Mouse (Mus musculus) left cerebral cortex, adult 11 months (tissue): Measurements from ENCODE around the gene Irak1.
A peak's percentile ranks its signal among the peaks of the same experiment; 100 is the strongest.

Experiments used
- DNase-seq: peaks from one replicate; pipeline ENCODE4 v3.0.0; 2022; ENCODE audit warnings: low spot score

Gene Irak1

DNA sequence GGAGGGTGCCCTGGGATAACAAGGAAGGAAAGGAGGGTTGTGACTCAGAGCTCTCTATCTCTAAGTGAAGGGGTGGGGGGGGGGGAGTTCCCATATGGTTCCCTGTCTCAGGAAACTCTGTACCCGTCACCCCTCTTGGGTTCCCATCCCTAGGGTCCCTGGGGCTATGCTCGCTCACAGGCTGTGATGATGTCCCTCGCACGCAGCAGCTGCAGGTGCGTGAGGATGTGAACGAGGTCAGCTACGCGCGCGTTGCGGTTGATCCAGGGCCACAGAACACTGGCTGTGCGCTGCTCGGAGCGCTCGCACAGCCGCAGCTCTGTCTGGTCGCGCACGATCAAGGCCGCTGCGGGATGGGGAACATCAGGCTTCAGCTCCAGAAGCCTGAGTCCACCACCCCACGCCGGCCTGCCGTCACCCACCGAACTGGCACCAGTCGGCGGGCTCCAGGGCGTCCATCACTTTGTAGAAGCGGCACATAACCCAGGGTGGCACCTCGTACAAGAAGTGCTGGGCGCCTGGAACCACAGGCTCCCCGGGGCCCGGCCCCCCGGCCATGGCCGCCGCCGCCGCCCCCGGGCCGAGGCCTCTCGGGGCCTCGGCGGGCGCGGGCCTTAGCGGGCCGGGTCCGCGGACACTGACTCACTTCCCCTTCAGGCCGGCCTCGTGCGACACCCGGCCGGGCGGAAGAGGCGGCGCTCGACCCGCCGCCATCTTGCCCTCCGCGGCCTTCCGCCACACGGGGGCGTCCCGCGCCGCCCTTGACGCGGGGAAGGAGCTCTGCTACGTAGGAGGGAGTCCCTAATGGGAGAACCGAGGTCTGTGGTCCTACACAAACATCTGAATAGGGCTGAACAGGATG, at the start of gene Irak1:
TSS of gene Irak1 (minus strand) at position 731 of the 862 bp plus-strand sequence.
- peak; percentile 32 for DNase-seq

DNA sequence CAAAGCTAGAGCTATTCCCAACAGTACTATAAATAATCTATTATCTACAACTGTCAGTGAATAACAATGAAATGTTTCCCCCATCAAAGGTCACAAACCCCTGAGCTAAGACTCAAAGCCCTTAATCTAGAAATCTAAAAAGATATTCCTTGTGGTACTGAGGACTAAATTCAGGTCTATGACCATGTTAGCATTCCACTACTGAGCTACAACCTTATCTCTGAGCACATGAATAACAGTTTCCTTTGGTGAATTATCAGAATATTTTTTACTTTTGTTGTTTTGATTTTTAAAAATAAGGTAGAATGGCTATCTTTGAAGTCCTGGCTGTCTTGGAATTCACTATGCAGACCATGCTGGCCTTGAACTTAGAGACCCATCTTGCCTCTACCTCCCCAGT, 47.1 kb upstream of the Irak1 start:
- DNase-seq, result no peak

DNA sequence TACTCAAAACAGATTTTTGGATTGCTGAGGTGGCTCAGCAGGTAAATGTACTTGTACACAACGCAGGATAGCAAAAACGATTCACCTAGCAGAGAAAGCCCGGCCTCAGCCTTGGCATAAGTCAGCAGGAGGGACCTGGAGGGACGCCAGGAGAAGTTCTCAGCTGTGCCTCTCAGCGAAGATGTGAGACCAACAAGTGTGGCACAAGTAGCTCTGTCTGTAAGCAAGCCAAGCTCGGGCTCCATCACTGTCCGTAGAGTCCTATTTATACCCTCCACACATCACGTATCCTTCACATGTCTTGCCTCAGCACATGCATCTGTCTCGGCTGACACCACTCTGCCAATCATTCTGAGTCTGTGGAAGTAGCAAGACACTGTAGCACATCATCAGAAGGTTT, 44.2 kb upstream of the Irak1 start:
- peak; percentile 4 for DNase-seq

- no peak for DNase-seq
Measured at GRCm38 (mm10) chrX:74045107-74045506, 21.4 kb upstream of the Irak1 start.

DNA sequence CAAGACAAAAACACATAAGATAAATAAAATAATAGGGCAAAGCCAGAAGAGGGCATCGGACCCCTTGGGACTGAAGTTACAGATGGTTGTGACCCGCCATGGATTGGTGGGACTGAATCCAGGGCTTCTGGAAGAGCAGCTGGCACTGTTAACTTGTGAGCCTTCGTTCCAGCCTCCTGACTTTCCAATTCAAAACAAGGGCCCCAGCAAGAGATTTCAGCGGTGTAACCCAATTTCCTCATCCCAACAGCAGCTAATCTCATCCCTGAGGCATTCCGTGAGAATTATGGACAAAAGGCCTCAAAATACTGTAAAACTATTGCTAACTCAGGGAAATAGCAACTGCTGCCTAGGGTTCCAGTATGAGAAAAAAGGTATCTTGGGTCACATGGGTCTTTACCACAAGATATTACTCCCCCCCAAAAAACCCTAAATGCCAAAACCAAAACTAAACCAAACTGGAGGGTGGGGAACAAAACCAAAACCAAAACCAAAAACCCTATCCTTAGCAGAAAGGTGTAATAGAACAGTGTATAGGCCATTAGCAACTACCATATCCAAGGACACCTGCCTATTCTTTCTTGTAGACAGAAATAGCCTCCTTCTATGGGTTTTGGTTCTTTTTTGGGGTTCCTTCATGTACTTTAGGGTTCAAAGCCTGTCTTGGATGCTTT, 14.1 kb upstream of the Irak1 start:
- no peak for DNase-seq

DNA sequence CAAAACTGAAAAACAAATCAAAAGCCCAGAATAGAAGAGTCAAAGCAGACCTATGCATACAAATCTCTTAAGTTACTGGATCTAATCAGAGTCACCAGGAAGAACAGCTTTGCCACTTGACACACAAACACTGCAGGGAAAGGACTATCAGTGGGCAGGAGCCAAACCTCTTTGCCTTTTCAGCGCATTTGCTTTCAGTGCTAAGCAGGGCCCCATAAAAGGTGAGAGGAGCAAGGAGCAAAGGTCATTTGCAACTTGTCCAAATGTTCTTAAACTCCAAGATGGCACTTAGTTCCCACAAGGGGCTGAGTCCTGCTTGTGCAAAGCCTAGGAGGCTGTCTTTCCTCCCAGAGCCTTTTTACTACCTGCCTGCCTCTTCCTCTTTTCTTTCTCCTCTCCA, 6.3 kb upstream of the Irak1 start:
- no peak for DNase-seq

DNA sequence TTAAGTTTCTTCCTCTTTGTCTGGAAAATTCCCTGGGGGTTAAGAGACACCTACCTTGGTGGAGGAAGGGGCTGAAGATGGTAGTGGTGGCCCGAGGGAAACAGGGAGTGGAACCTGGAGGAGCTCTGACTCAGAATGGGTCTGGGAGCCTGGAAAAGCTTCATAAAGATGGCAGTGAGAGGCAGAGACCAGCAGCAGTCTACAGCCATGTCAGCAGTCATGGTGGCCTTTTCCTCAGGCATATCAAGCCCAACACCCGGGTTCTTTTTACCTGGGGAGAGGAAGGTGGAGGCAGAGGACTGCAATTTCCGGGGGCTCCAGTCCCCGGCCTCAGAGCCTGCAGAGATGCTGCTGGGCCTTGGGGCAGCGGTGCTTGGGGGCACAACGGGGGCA, 927 bp downstream of the Irak1 start:
- DNase-seq, result no peak

DNA sequence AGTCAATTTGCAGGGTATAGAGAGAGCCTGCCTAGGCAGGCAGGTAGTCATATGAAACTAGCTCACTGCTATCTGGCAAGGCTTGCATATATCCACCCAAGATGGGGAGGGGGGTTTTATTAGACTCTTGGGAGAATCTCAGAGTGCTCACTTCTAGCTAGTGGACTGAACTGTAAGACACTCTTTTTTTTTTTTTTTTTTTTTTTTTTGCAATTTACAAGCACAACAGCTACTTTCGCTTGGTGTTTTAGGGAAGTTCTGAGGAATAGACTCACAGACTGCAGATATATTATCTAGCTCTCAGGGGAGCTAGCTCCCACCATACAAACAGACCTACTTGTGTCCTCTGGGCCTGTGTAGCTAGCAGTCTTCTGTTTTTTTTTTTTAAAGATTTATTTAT, 9.1 kb downstream of the Irak1 start:
- no peak for DNase-seq

- no peak for DNase-seq
Measured at GRCm38 (mm10) chrX:74008063-74008462, 15.7 kb downstream of the Irak1 start.

DNA sequence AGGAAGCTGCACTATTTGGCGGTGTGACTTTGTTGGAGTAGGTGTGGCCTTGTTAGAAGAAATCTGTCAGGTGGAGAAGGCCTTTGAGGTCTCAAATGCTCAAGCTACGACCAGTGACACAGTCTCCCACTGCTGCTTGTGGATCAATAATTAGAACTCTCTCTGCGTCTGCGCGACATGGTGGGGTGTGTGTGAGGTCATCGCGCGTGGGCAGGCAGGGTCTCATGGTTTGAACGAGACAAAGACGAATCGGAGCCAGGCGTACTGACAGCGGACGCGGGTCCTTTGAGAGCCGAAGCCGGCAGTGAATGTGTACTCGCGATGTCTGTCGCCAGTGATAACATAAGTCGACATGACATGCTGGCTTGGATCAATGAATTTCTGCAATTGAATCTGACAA, 17.3 kb downstream of the Irak1 start:
- no peak for DNase-seq

DNA sequence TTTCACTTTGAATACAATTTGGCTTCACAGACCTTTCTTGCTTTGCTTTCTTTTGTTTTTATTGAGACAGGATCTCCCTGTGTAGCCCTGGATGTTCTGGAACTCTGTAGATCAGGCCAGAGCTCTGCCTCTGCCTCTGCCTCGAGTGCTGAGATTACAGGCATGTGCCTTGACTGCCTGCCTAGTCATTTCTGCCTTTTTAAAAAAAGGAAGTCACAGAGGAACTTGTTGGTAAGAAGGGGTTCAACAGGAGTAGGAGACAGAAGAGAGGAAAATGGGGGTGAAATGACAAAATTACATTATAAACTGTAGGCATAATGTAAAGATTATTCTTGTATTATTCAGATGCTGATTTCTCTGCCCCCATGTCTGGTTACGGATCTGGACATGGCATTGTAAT, 20.1 kb downstream of the Irak1 start:
- no peak for DNase-seq

GRCm38 (mm10) chrX:74001024-74001423, 22.7 kb downstream of the Irak1 start:
- DNase-seq, result no peak

GRCm38 (mm10) chrX:73998911-73999869, 24.5 kb downstream of the Irak1 start:
- peak; percentile 42 for DNase-seq

- no peak for DNase-seq
Measured at GRCm38 (mm10) chrX:73977783-73978182, 45.9 kb downstream of the Irak1 start.

DNA sequence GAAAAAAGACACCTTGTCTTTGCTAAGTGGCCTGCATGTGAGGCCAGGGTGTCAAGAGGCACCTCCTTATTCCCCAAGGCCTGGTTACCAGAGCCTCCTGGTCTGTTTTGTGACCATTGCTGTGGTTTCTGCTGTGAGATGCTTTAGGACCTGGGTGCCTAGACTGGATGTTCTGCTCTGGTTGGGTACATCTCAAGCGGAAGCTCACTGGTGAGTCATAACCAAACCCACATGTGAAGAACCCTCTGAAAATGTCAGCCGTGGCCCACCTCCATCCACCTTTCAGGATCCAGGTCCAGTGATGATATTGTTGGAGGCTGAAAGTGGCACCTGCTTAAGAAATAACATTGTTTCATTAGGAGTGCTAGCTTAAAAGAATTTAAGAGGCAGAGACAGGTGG, 47.4 kb downstream of the Irak1 start:
- DNase-seq, result no peak

- DNase-seq, result no peak
Measured at GRCm38 (mm10) chrX:73972774-73973173, 50.9 kb downstream of the Irak1 start.

DNA sequence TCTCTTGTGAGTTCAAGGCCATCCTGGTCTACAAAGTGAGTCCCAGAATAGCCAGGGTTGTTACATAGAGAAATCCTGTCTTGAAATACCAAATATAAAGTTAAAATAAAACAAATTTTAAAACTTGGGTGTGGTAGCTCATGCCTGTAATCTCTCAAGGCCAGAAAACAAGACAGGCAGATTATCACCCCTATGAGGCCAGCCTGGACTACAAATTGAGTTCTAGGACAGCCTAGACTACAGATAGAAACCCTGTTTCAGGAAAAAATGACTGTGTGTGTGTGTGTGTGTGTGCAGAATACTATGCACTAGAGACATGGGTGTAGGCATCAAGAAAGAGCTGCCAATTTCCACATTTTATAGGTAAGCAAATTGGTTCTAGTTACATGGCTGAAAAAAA, 52.9 kb downstream of the Irak1 start:
- DNase-seq, result no peak

DNA sequence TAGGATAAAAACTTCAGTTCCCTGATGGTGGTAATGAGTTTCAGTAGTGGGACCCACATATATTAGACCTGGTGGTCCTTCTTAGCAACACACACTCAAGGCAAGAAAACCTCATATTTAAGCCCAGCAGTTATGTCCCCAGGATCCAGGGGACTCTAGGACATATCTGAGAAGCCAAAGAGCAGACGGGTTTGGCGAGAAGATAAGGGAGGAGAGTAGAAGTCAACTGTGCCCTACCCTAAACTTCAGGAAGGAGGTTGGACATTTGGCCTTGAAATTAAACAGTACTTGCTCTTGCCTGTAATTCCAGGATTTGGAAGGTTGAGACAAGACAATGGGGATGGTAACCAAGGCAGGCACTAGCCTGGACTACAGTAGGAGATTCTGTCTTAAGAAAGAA, 54.0 kb downstream of the Irak1 start:
- no peak for DNase-seq

GRCm38 (mm10) chrX:73969167-73969566, 54.6 kb downstream of the Irak1 start:
- no peak for DNase-seq

GRCm38 (mm10) chrX:73967177-73968075, 56.3 kb downstream of the Irak1 start:
- DNase-seq, result peak; percentile 86
